Mouse (Mus musculus): ENCODE results near the gene Rnf227. TPM values are rescaled to one million over a fixed set of nuclear protein-coding genes. Genes with fewer than 3 reads are reported as not detected.

Rnf227 gene
- total RNA-seq, 2 experiments from 2014 or later, result not detected

GRCm38 (mm10) chr11:69334796-69335195 lies 5.5 kb upstream of the Rnf227 start:
- TF ChIP-seq CTCF (IDR thresholded peaks at IDR 0.05), result no peak
- Histone ChIP-seq H3K4me3 (no peak overlapping the region), H3K27ac (no peak overlapping the region)
- intact Hi-C loops (cut with DNase I), result no loop called here
- DNase-seq, result no peak

DNA sequence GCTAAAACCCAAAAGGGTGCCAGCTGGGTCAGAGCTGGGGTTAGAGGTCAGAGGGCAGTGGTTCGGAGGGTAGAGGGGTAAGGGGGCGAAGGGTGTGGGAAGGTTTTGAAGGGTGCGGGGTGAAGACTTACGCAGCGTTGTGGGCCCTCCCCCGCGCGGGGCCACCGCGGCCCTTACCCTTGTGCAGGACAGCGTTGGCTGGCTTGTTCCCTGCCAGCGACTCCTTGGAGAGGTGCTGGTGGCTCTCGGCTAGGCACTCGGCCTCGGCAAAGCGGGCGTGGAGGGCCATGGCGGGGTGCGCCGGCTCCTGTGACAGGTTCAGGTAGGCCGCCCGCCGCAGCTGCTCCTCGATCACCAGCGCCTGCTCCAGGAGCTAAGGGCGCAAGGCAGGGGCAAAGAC lies 6.2 kb downstream of the Rnf227 start:
- no peak overlapping the region for H3K4me3 ChIP-seq
- intact Hi-C loops (cut with DNase I), result no loop called here
- no peak overlapping the region for H3K27ac ChIP-seq
- TF ChIP-seq CTCF (IDR thresholded peaks at IDR 0.05), result no peak
- DNase-seq, result no peak

- TF ChIP-seq CTCF (IDR thresholded peaks at IDR 0.05), result no peak
- DNase-seq, result no peak
- Histone ChIP-seq H3K27ac (no peak overlapping the region), H3K4me3 (no peak overlapping the region)
- intact Hi-C loops (cut with DNase I), result no loop called here
Observed at GRCm38 (mm10) chr11:69356544-69356943, 16.3 kb downstream of the Rnf227 start.

- no peak for TF ChIP-seq CTCF (IDR thresholded peaks at IDR 0.05)
- intact Hi-C loops (cut with DNase I), result no loop called here
- peak; percentile 80 for DNase-seq
- Histone ChIP-seq H3K27ac (peak overlapping the region; percentile 38; the same call in 1 of the 2 replicates), H3K4me3 (no peak overlapping the region)
Observed at GRCm38 (mm10) chr11:69357690-69358089, 17.4 kb downstream of the Rnf227 start.

DNA sequence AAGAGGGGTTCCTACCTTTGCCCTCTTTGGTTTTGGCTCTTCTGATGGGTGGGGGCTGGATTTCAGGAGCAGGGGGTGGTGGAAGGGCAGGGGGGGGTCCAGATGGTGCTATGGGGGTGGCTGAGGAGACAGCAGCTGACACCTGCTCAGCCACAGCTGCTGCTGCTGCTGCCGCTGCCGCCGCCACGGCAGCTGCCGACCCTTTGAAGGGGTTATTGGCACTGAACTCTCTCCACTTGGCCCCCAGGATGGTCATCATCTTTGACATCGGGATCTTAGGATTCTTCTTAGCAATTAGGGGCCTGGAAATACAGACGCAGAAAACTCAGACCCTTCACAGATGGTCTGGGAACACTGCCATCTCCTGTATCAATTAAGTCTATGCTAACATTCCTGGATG lies 21.8 kb downstream of the Rnf227 start:
- intact Hi-C loops (cut with DNase I), result no loop called here
- no peak overlapping the region for H3K27ac ChIP-seq
- TF ChIP-seq CTCF (IDR thresholded peaks at IDR 0.05), result no peak
- no peak for DNase-seq
- H3K4me3 ChIP-seq, result no peak overlapping the region

DNA sequence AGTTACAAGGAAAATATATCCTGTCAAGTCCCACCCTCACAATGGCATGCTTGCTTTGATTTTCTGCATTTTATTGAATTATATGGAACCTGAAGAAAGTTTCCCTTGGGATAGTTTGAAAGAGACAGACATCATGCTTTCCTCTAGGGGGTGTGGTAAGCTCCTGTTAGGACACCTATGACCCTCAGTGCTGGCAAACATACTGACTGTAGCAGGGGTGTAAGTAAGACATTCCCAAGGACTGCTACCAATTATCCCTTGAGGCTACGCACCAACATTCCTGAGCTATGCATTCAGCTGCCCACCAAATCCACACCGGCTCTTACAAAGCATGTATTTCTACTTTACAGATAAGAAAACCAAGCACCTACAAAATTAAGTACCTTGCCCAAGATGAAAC lies 22.2 kb downstream of the Rnf227 start:
- DNase-seq, result no peak
- Histone ChIP-seq H3K4me3 (no peak overlapping the region), H3K27ac (no peak overlapping the region)
- TF ChIP-seq CTCF (IDR thresholded peaks at IDR 0.05), result no peak
- intact Hi-C loops (cut with DNase I), result no loop called here

GRCm38 (mm10) chr11:69364376-69364775 lies 24.1 kb downstream of the Rnf227 start:
- H3K27ac ChIP-seq, result peak overlapping the region; percentile 94
- no peak for DNase-seq
- TF ChIP-seq CTCF (IDR thresholded peaks at IDR 0.05), result no peak
- intact Hi-C loops (cut with DNase I), result loop anchor here (2.0 kb wide), 1 partner anchor 38 kb away; the partner anchor contains the start of gene Kcnab3
- H3K4me3 ChIP-seq, result peak overlapping the region; percentile 34

- intact Hi-C loops (cut with DNase I), result loop anchor here (2.0 kb wide), 1 partner anchor 38 kb away; the partner anchor contains the start of gene Kcnab3
- TF ChIP-seq CTCF (IDR thresholded peaks at IDR 0.05), result no peak
- Histone ChIP-seq H3K4me3 (peak overlapping the region; percentile 34), H3K27ac (peak overlapping the region; percentile 94)
- DNase-seq, result peak; percentile 98
Observed at GRCm38 (mm10) chr11:69364910-69365309, 24.6 kb downstream of the Rnf227 start.

GRCm38 (mm10) chr11:69365722-69366121 lies 25.5 kb downstream of the Rnf227 start:
- no peak for TF ChIP-seq CTCF (IDR thresholded peaks at IDR 0.05)

DNA sequence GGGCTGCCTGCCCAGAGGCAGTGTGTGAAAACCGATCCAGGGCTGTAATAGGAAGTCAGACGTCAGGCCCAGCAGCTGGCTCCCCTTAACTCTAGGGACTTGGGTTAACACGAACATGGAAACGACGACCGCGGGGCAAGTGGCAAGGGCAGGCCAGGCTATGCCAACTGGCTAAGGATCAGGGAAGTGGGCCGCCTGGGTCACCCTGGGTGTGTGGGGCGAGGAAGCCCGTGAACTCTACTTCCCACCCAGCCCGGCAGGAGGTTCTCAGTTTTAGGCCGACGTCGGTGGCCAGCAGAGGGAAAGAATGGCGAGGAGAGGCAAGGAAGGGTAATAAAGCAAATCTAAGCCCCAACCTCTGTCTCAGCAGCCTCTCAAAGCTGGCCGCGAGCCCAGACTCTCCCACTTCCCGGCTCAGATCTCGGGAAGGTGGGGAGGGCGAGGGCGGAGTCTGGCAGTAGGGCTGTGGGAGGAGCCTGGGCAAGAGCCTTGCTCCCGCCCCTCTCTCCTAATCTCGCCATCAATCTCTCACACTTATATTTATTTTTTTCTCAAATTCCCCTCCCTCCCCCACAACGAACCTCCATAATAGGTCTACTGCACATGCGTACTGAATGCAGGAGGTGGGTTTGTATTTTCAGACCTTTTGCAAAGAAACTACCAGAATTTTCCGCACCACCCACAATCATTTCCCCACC lies 26.0 kb downstream of the Rnf227 start:
- Histone ChIP-seq H3K4me3 (peak overlapping the region; percentile 89), H3K27ac (peak overlapping the region; percentile 94)
- DNase-seq, result peak; percentile 95
- intact Hi-C loops (cut with DNase I), result no loop called here
- peak; percentile 18; the same call in 1 of the 2 replicates for TF ChIP-seq CTCF (IDR thresholded peaks at IDR 0.05)

More at GRCm38 (mm10) chr11:69365722-69366121, 25.5 kb downstream of the Rnf227 start:
- H3K4me3 ChIP-seq, result peak overlapping the region; percentile 89
- intact Hi-C loops (cut with DNase I), result loop anchor here (2.0 kb wide), 1 partner anchor 39 kb away; the partner anchor contains the start of gene Kcnab3
- no peak for DNase-seq
- peak overlapping the region; percentile 94 for H3K27ac ChIP-seq

DNA sequence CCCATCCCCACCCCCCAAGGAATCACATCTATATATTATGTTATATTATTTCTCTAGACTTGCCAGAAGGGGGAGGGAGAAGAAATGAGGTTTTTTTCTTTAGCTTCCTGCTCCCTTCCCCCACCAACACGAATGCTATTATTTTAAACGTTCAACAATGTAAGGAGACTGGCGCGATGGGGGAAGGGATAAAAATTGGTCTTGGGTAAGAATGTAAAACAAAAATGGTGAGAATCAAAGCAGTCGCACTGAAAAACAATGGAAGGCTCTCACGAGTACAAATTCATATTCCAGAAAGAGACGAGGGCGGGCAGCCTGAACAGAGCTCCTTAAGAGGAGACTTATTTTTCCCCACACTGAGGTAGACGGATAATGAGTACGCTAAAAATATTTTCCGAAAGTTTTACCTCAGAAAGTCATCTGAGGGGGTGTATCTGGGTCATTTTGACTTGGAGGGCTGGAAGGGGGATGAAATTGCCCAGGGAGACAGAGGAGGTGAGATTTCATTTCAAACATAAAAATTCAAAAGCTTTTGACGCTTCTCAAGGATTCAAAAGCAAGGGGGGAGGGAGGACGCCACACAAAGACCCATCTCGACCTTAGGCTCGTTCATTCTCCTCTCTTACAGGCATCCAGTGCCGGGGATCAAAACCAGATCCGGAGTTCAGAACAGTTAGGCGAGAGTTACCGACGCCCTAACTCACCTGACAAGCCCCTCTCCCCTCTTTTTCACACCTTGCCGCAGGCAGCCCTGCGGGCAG lies 26.8 kb downstream of the Rnf227 start:
- H3K4me3 ChIP-seq, result peak overlapping the region; percentile 89
- H3K27ac ChIP-seq, result peak overlapping the region; percentile 94
- no peak for DNase-seq
- intact Hi-C loops (cut with DNase I), result no loop called here
- TF ChIP-seq CTCF (IDR thresholded peaks at IDR 0.05), result no peak

- no peak for DNase-seq
- intact Hi-C loops (cut with DNase I), result no loop called here
- H3K4me3 ChIP-seq, result peak overlapping the region; percentile 89
- H3K27ac ChIP-seq, result peak overlapping the region; percentile 94
- TF ChIP-seq CTCF (IDR thresholded peaks at IDR 0.05), result no peak
Observed at GRCm38 (mm10) chr11:69367616-69368355, 27.5 kb downstream of the Rnf227 start.
